Mouse (Mus musculus) adrenal gland, adult 18-20 months (tissue): ENCODE data around the gene Col9a3. TPM values are rescaled to one million over a fixed set of nuclear protein-coding genes. Genes with fewer than 3 reads are reported as not detected.
A peak's percentile ranks its signal among the peaks of the same experiment; 100 is the strongest.

Experiments
- DNase-seq, 2 experiments: peaks; one replicate each; pipeline ENCODE4 v3.0.0; 2021 to 2022; ENCODE audit warnings: low spot score in 2 of 2
- long read RNA-seq, 2 experiments: library from polyadenylated mRNA; stranded (forward); transcript quantifications; one replicate each; pipeline ENCODE4 v2.0.0; 2021
- total RNA-seq, 2 experiments: library from RNA; stranded (reverse); gene quantifications; 1 replicate in 1 of 2; 2 replicates in 1 of 2; pipeline ENCODE4 v1.2.3; 2021

Col9a3 gene
- total RNA-seq: under 1 TPM; 0.17 to 0.38 TPM
- long read RNA-seq, experiment 1: 0 reads
- long read RNA-seq, experiment 2: 0 reads

GRCm38 (mm10) chr2:180597490-180597889 is at the start of gene Col9a3:
Gene Col9a3, plus strand, starts transcription at chr2:180597790.
- no peak for DNase-seq

GRCm38 (mm10) chr2:180552340-180552739 is 45.2 kb upstream of the Col9a3 start:
- DNase-seq: no peak

- DNase-seq: no peak
These were observed 42.4 kb upstream of the Col9a3 start for GRCm38 (mm10) chr2:180555219-180555618.

- no peak for DNase-seq
These were observed 41.1 kb upstream of the Col9a3 start for GRCm38 (mm10) chr2:180556470-180556869.

GRCm38 (mm10) chr2:180560245-180560644 is 37.3 kb upstream of the Col9a3 start:
- DNase-seq: no peak

GRCm38 (mm10) chr2:180562146-180562545 is 35.4 kb upstream of the Col9a3 start:
- DNase-seq: no peak

GRCm38 (mm10) chr2:180563296-180563695 is 34.3 kb upstream of the Col9a3 start:
- DNase-seq: no peak

GRCm38 (mm10) chr2:180563841-180564240 is 33.7 kb upstream of the Col9a3 start:
- DNase-seq: no peak

- peak; percentile 56 to 66 for DNase-seq
These were observed 31.2 kb upstream of the Col9a3 start for GRCm38 (mm10) chr2:180566240-180566913.

GRCm38 (mm10) chr2:180569028-180569643 is 28.5 kb upstream of the Col9a3 start:
- DNase-seq: peak in 1 of 2 experiments; percentile 53

GRCm38 (mm10) chr2:180576482-180576881 is 21.1 kb upstream of the Col9a3 start:
- DNase-seq: no peak

- peak; percentile 69 to 72 for DNase-seq
These were observed 18.9 kb upstream of the Col9a3 start for GRCm38 (mm10) chr2:180578686-180579085.

GRCm38 (mm10) chr2:180581002-180581401 is 16.6 kb upstream of the Col9a3 start, which contains the start of gene Mrgbp:
Gene Mrgbp, plus strand, starts transcription at chr2:180581304.
- no peak for DNase-seq

GRCm38 (mm10) chr2:180582481-180583153 is 15.0 kb upstream of the Col9a3 start:
- peak; percentile 99 to 100 for DNase-seq

- no peak for DNase-seq
These were observed 14.5 kb upstream of the Col9a3 start for GRCm38 (mm10) chr2:180583154-180583507.

- no peak for DNase-seq
These were observed 8.9 kb upstream of the Col9a3 start for GRCm38 (mm10) chr2:180588736-180589122.

- DNase-seq: peak; percentile 78 to 82
These were observed 8.3 kb upstream of the Col9a3 start, which contains the start of gene Ogfr for GRCm38 (mm10) chr2:180589123-180589831. Gene Ogfr, plus strand, starts transcription at chr2:180589245.

- no peak for DNase-seq
These were observed 641 bp downstream of the Col9a3 start for GRCm38 (mm10) chr2:180598157-180598705.

GRCm38 (mm10) chr2:180600569-180601021 is 3.0 kb downstream of the Col9a3 start:
- DNase-seq: no peak

- no peak for DNase-seq
These were observed 7.2 kb downstream of the Col9a3 start for GRCm38 (mm10) chr2:180604781-180605180.

GRCm38 (mm10) chr2:180610283-180610682 is 12.7 kb downstream of the Col9a3 start:
- no peak for DNase-seq
